Mouse (Mus musculus) kidney, postnatal 0 days (tissue): Measurements from ENCODE around the gene Bbof1. TPM values are rescaled to one million over a fixed set of nuclear protein-coding genes. Genes with fewer than 3 reads are reported as not detected.

Experiments
- ATAC-seq: fragments of 200-750 bp; cut with Nextera tagmentation; replicated peaks from 2 replicates; pipeline ENCODE4 v1.8.0; 2017; ENCODE audit warnings: low read depth, moderate number of reproducible peaks, moderate TSS enrichment, moderate library complexity; ENCODE audit not compliant: low FRiP score
- DNase-seq: peaks from one replicate; pipeline ENCODE4 v3.0.0-alpha.2; 2016; ENCODE audit warnings: low spot score
- H3K27ac ChIP-seq: fragments of 300-500 bp; sonication (generic); 2 replicates; pipeline ENCODE4 v1.5.1; 2014; ENCODE audit warnings: mild to moderate bottlenecking
- H3K27me3 ChIP-seq: fragments of 300-500 bp; sonication (generic); 2 replicates; pipeline ENCODE4 v1.6.1; 2014; ENCODE audit warnings: low read length, mixed read lengths; ENCODE audit not compliant: insufficient read depth
- H3K36me3 ChIP-seq: fragments of 300-500 bp; sonication (generic); 2 replicates; pipeline ENCODE4 v1.6.1; 2014; ENCODE audit warnings: low read length, mixed read lengths; ENCODE audit not compliant: insufficient read depth
- H3K4me1 ChIP-seq: fragments of 300-500 bp; sonication (generic); replicated peaks from 2 replicates; pipeline ENCODE4 v1.6.1; 2014; ENCODE audit warnings: antibody characterized with exemption, low read length, mixed read lengths; ENCODE audit not compliant: insufficient read depth
- H3K4me2 ChIP-seq: fragments of 300-500 bp; sonication (generic); 2 replicates; pipeline ENCODE4 v1.6.1; 2014; ENCODE audit warnings: mild to moderate bottlenecking, low read length, moderate library complexity, mixed read lengths
- H3K4me3 ChIP-seq: fragments of 300-500 bp; sonication (generic); replicated peaks from 2 replicates; pipeline ENCODE4 v1.5.1; 2014; ENCODE audit warnings: low read depth, low read length
- H3K9ac ChIP-seq: fragments of 300-500 bp; sonication (generic); 2 replicates; pipeline ENCODE4 v1.6.1; 2014; ENCODE audit warnings: low read depth, low read length
- H3K9me3 ChIP-seq: fragments of 300-500 bp; sonication (generic); replicated peaks from 2 replicates; pipeline ENCODE4 v1.6.1; 2016; ENCODE audit warnings: low read length, inconsistent platforms, mixed read lengths
- CTCF ChIP-seq: IDR thresholded peaks from 2 replicates; pipeline ENCODE4 v1.5.1; 2016; ENCODE audit warnings: antibody characterized with exemption, low read depth, mild to moderate bottlenecking, moderate library complexity
- WGBS: fragments of 180-500 bp; shearing (Covaris S2); extraction: QIAGEN DNeasy Blood & Tissue Kit; methylation state at CpG from one replicate; pipeline ENCODE4 v1.1.7; 2014; 5-methylcytosine and 5-hydroxymethylcytosine counted together
- polyA plus RNA-seq: library from polyadenylated mRNA; unstranded; fragments of >200 nt; fragmentation: Nextera tagmentation; extraction: Ambion mirVana; gene quantifications from 2 replicates; pipeline ENCODE4 v1.2.1, GENCODE M21; 2015

Bbof1 gene
- polyA plus RNA-seq, 1 experiment from 2014 or later = 1.3 TPM

- Histone ChIP-seq H3K36me3 (no peaks in the 10 kb centered on the region; the same call in 1 of the 2 replicates), H3K4me1 (no peaks in the 10 kb centered on the region), H3K4me3 (no peak overlapping the region), H3K4me2 (no peak overlapping the region), H3K9ac (no peak overlapping the region), H3K27ac (no peak overlapping the region), H3K27me3 (no peaks in the 10 kb centered on the region), H3K9me3 (no peaks in the 10 kb centered on the region)
- DNase-seq (no peak), ATAC-seq (no peak)
- TF ChIP-seq CTCF = no peak
- WGBS = 69% methylated on average over 5 of the region's 5 CpGs
Observed at GRCm38 (mm10) chr12:84398629-84399028, 10.2 kb upstream of the Bbof1 start.

GRCm38 (mm10) chr12:84399135-84399534 is 9.7 kb upstream of the Bbof1 start:
- H3K9ac ChIP-seq = no peak overlapping the region
- DNase-seq (no peak), ATAC-seq (no peak)
- no peaks in the 10 kb centered on the region for H3K9me3 ChIP-seq
- no peaks in the 10 kb centered on the region for H3K4me1 ChIP-seq
- H3K36me3 ChIP-seq = no peaks in the 10 kb centered on the region; the same call in 1 of the 2 replicates
- H3K27ac ChIP-seq = peak overlapping the region; percentile 82
- WGBS = 79% methylated on average over 9 of the region's 9 CpGs
- no peak overlapping the region for H3K4me3 ChIP-seq
- no peaks in the 10 kb centered on the region for H3K27me3 ChIP-seq
- TF ChIP-seq CTCF = no peak
- H3K4me2 ChIP-seq = peak overlapping the region; percentile 21; the same call in 1 of the 2 replicates

GRCm38 (mm10) chr12:84399663-84400062 is 9.2 kb upstream of the Bbof1 start:
- H3K9me3 ChIP-seq = no peaks in the 10 kb centered on the region
- no peaks in the 10 kb centered on the region for H3K4me1 ChIP-seq
- peak overlapping the region; percentile 82 for H3K27ac ChIP-seq
- no peak for TF ChIP-seq CTCF
- H3K4me2 ChIP-seq = peak overlapping the region; percentile 21; the same call in 1 of the 2 replicates
- no peaks in the 10 kb centered on the region; the same call in 1 of the 2 replicates for H3K36me3 ChIP-seq
- no peak overlapping the region for H3K4me3 ChIP-seq
- 0 out of 2 replicates have a peak overlapping the region, but pooled peaks have one; percentile 18 for H3K9ac ChIP-seq
- WGBS = 51% methylated on average over 9 of the region's 9 CpGs
- H3K27me3 ChIP-seq = no peaks in the 10 kb centered on the region
- no peak for ATAC-seq
- DNase-seq = no peak

GRCm38 (mm10) chr12:84400068-84400467 is 8.8 kb upstream of the Bbof1 start:
- 0 out of 2 replicates have a peak overlapping the region, but pooled peaks have one; percentile 18 for H3K9ac ChIP-seq
- peak overlapping the region; percentile 82 for H3K27ac ChIP-seq
- H3K4me1 ChIP-seq = no peaks in the 10 kb centered on the region
- H3K4me2 ChIP-seq = peak overlapping the region; percentile 21; the same call in 1 of the 2 replicates
- no peaks in the 10 kb centered on the region; the same call in 1 of the 2 replicates for H3K36me3 ChIP-seq
- no peaks in the 10 kb centered on the region for H3K27me3 ChIP-seq
- DNase-seq = no peak
- no peaks in the 10 kb centered on the region for H3K9me3 ChIP-seq
- no peak overlapping the region for H3K4me3 ChIP-seq
- ATAC-seq = no peak
- 75% methylated on average over 3 of the region's 3 CpGs for WGBS
- TF ChIP-seq CTCF = no peak

- Histone ChIP-seq H3K27me3 (no peaks in the 10 kb centered on the region), H3K27ac (peak overlapping the region; percentile 82), H3K4me1 (no peaks in the 10 kb centered on the region), H3K4me2 (peak overlapping the region; percentile 21; the same call in 1 of the 2 replicates), H3K4me3 (no peak overlapping the region), H3K36me3 (no peaks in the 10 kb centered on the region; the same call in 1 of the 2 replicates), H3K9ac (no peak overlapping the region), H3K9me3 (no peaks in the 10 kb centered on the region)
- ATAC-seq (peak; percentile 38; the same call in 1 of the 2 replicates), DNase-seq (peak; percentile 25)
- no peak for TF ChIP-seq CTCF
- 58% methylated on average over 3 of the region's 3 CpGs for WGBS
Observed at GRCm38 (mm10) chr12:84400653-84401052, 8.2 kb upstream of the Bbof1 start.

GRCm38 (mm10) chr12:84402923-84403322 is 5.9 kb upstream of the Bbof1 start:
- no peak overlapping the region for H3K9ac ChIP-seq
- H3K4me2 ChIP-seq = 0 out of 2 replicates have a peak overlapping the region, but pooled peaks have one; percentile 27
- H3K4me1 ChIP-seq = 0 out of 2 replicates have a peak, but pooled peaks cover 3% of the 10 kb centered on the region
- no peaks in the 10 kb centered on the region for H3K9me3 ChIP-seq
- ATAC-seq (peak; percentile 69), DNase-seq (peak; percentile 39)
- H3K27me3 ChIP-seq = no peaks in the 10 kb centered on the region
- WGBS = 37% methylated on average over 9 of the region's 9 CpGs
- no peak overlapping the region for H3K4me3 ChIP-seq
- no peak for TF ChIP-seq CTCF
- H3K36me3 ChIP-seq = no peaks in the 10 kb centered on the region
- H3K27ac ChIP-seq = peak overlapping the region; percentile 73
